Mouse (Mus musculus) adipose tissue, adult 10 weeks (tissue): ENCODE data around the gene Prm1. TPM values are rescaled to one million over a fixed set of nuclear protein-coding genes. Genes with fewer than 3 reads are reported as not detected.

ENCODE experiments used
- polyA plus RNA-seq: library from polyadenylated mRNA; stranded (reverse); fragments of 350-450 nt; fragmentation: Illumina TruSeq; extraction: RNeasy Lipid Tissue Mini Kit (QIAGEN cat#74804); gene quantifications from one replicate; pipeline ENCODE4 v1.2.3, GENCODE M21; 2014; ENCODE audit warnings: low read depth, low replicate concordance

Prm1 gene
- 307 TPM for polyA plus RNA-seq

GRCm38 (mm10) chr16:10805789-10806527, at the start of gene Prm1:
Gene Prm1, minus strand, starts transcription at chr16:10805839.

GRCm38 (mm10) chr16:10834911-10835587, 29.4 kb upstream of the Prm1 start, which contains the start of gene Rmi2:
Gene Rmi2, plus strand, starts transcription at chr16:10835059.

GRCm38 (mm10) chr16:10812865-10813371, 7.3 kb upstream of the Prm1 start, which contains the start of gene Gm11172:
Gene Gm11172, plus strand, starts transcription at chr16:10812915.

GRCm38 (mm10) chr16:10796034-10796433, 9.6 kb downstream of the Prm1 start, which contains the start of gene Prm2:
Gene Prm2, minus strand, starts transcription at chr16:10796134.

GRCm38 (mm10) chr16:10790702-10791101, 14.9 kb downstream of the Prm1 start, which contains the start of gene Prm3:
Gene Prm3, minus strand, starts transcription at chr16:10790914.

GRCm38 (mm10) chr16:10788271-10788670, 17.4 kb downstream of the Prm1 start, which contains the start of gene Tnp2:
Gene Tnp2, minus strand, starts transcription at chr16:10788660.

GRCm38 (mm10) chr16:10785371-10786231, 20.0 kb downstream of the Prm1 start, which contains the start of gene Socs1:
Gene Socs1, minus strand, starts transcription at chr16:10785536.

Other genes with a start within 250 kb of the Prm1 start
- gene Socs1, start 20.3 kb downstream of the Prm1 start, polyA plus RNA-seq: 1.3 TPM
- gene Tnp2, start 17.2 kb downstream of the Prm1 start, polyA plus RNA-seq: 226 TPM
- 18.0 TPM for gene Prm3, start 14.9 kb downstream of the Prm1 start, polyA plus RNA-seq
- gene Prm2, start 9.7 kb downstream of the Prm1 start, polyA plus RNA-seq: 615 TPM
- gene Gm11172, start 7.1 kb upstream of the Prm1 start, polyA plus RNA-seq: not detected
- gene Rmi2, start 29.2 kb upstream of the Prm1 start, polyA plus RNA-seq: 0.07 TPM